Mouse (Mus musculus) neural tube, embryonic 15.5 days (tissue): ENCODE data around the gene Auts2. TPM values are rescaled to one million over a fixed set of nuclear protein-coding genes. Genes with fewer than 3 reads are reported as not detected.

Experiments used
- ATAC-seq: fragments of 200-750 bp; cut with Nextera tagmentation; 2 replicates; pipeline ENCODE4 v1.8.0; 2017; ENCODE audit warnings: mild to moderate bottlenecking, moderate TSS enrichment, moderate library complexity; ENCODE audit not compliant: low FRiP score
- H3K27ac ChIP-seq: fragments of 300-500 bp; sonication (generic); replicated peaks from 2 replicates; pipeline ENCODE4 v1.5.1; 2015; ENCODE audit warnings: mild to moderate bottlenecking, inconsistent platforms
- H3K27me3 ChIP-seq: fragments of 300-500 bp; sonication (generic); replicated peaks from 2 replicates; pipeline ENCODE4 v1.6.1; 2015; ENCODE audit warnings: inconsistent platforms
- H3K36me3 ChIP-seq: fragments of 300-500 bp; sonication (generic); 2 replicates; pipeline ENCODE4 v1.6.1; 2015; ENCODE audit warnings: inconsistent platforms
- H3K4me1 ChIP-seq: fragments of 300-500 bp; sonication (generic); 2 replicates; pipeline ENCODE4 v1.6.1; 2015; ENCODE audit warnings: inconsistent platforms
- H3K4me2 ChIP-seq: fragments of 300-500 bp; sonication (generic); 2 replicates; pipeline ENCODE4 v1.6.1; 2015; ENCODE audit warnings: inconsistent platforms, mild to moderate bottlenecking, moderate library complexity
- H3K4me3 ChIP-seq: fragments of 300-500 bp; sonication (generic); replicated peaks from 2 replicates; pipeline ENCODE4 v1.5.1; 2015; ENCODE audit warnings: mild to moderate bottlenecking, inconsistent platforms
- H3K9ac ChIP-seq: fragments of 300-500 bp; sonication (generic); replicated peaks from 2 replicates; pipeline ENCODE4 v1.6.1; 2015; ENCODE audit warnings: mild to moderate bottlenecking, inconsistent platforms
- H3K9me3 ChIP-seq: fragments of 300-500 bp; sonication (generic); replicated peaks from 2 replicates; pipeline ENCODE4 v1.6.1; 2016; ENCODE audit warnings: inconsistent platforms
- WGBS: fragments of 180-500 bp; shearing (Covaris S2); methylation state at CpG from one replicate; pipeline ENCODE4 v1.1.7; 2015; ENCODE audit warnings: mixed read lengths; 5-methylcytosine and 5-hydroxymethylcytosine counted together
- polyA plus RNA-seq: library from polyadenylated mRNA; unstranded; fragments of >200 nt; fragmentation: Nextera tagmentation; extraction: Ambion mirVana; gene quantifications from 2 replicates; pipeline ENCODE4 v1.2.1, GENCODE M21; 2015

Gene Auts2
- polyA plus RNA-seq, 1 experiment from 2014 or later, result 52.5 TPM

GRCm38 (mm10) chr5:131489846-131490245 is 1053.3 kb downstream of the Auts2 start:
- no peaks in the 10 kb centered on the region for H3K27me3 ChIP-seq
- 93% methylated on average over 7 of the region's 7 CpGs for WGBS

GRCm38 (mm10) chr5:131486527-131486926 is 1056.6 kb downstream of the Auts2 start:
- ATAC-seq, result no peak
- no peaks in the 10 kb centered on the region for H3K27me3 ChIP-seq
- no peaks in the 10 kb centered on the region for H3K9me3 ChIP-seq
- no peak overlapping the region for H3K4me2 ChIP-seq
- WGBS, result 81% methylated on average over 4 of the region's 4 CpGs
- no peak overlapping the region for H3K4me3 ChIP-seq
- H3K9ac ChIP-seq, result no peak overlapping the region
- H3K36me3 ChIP-seq, result no peaks in the 10 kb centered on the region
- peaks cover 26% of the 10 kb centered on the region for H3K4me1 ChIP-seq
- no peak overlapping the region for H3K27ac ChIP-seq

More at GRCm38 (mm10) chr5:131489846-131490245, 1053.3 kb downstream of the Auts2 start:
- no peak overlapping the region for H3K9ac ChIP-seq
- H3K4me1 ChIP-seq, result peaks cover 20% of the 10 kb centered on the region
- H3K36me3 ChIP-seq, result no peaks in the 10 kb centered on the region
- ATAC-seq, result no peak
- H3K4me3 ChIP-seq, result no peak overlapping the region
- no peak overlapping the region for H3K4me2 ChIP-seq
- H3K27ac ChIP-seq, result no peak overlapping the region
- H3K9me3 ChIP-seq, result no peaks in the 10 kb centered on the region

DNA sequence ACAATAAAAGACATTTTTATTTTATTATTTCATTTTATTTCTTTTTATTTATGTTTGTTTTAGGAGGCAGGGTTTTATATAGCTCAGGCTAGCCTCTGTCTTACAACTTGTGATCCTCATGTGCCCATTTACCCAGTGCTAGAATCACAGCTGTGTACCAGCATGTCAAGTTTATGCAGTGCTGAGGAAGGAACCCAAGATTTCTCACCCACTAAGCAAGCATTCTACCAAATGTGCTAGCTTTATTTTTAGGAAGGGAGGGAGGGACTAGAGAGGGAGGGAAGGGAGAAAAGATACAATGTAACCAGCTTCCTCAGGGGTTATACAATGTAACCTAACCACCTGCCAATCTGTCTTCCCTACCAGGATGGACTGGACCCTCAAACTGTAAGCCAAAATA is 1067.9 kb downstream of the Auts2 start:
- Histone ChIP-seq H3K9ac (no peak overlapping the region), H3K4me2 (no peak overlapping the region), H3K27me3 (no peaks in the 10 kb centered on the region), H3K4me1 (no peaks in the 10 kb centered on the region), H3K9me3 (no peaks in the 10 kb centered on the region), H3K4me3 (no peak overlapping the region), H3K36me3 (peaks cover 49% of the 10 kb centered on the region), H3K27ac (no peak overlapping the region)
- ATAC-seq, result no peak

- H3K36me3 ChIP-seq, result peaks cover 46% of the 10 kb centered on the region
Observed at GRCm38 (mm10) chr5:131468609-131469008, 1074.5 kb downstream of the Auts2 start.

GRCm38 (mm10) chr5:131466131-131466530 is 1077.0 kb downstream of the Auts2 start:
- Histone ChIP-seq H3K9me3 (no peaks in the 10 kb centered on the region), H3K4me2 (no peak overlapping the region), H3K36me3 (peaks cover 31% of the 10 kb centered on the region), H3K4me3 (no peak overlapping the region), H3K4me1 (peaks cover 36% of the 10 kb centered on the region), H3K27ac (no peak overlapping the region), H3K9ac (no peak overlapping the region), H3K27me3 (no peaks in the 10 kb centered on the region)
- WGBS, result 75% methylated on average over 9 of the region's 9 CpGs
- ATAC-seq, result no peak

More at GRCm38 (mm10) chr5:131468609-131469008, 1074.5 kb downstream of the Auts2 start:
- H3K27me3 ChIP-seq, result no peaks in the 10 kb centered on the region
- no peak overlapping the region for H3K9ac ChIP-seq
- over 99% methylated on average over 4 of the region's 4 CpGs for WGBS
- no peak overlapping the region for H3K27ac ChIP-seq
- H3K4me3 ChIP-seq, result no peak overlapping the region
- H3K9me3 ChIP-seq, result no peaks in the 10 kb centered on the region
- ATAC-seq, result no peak
- H3K4me1 ChIP-seq, result peaks cover 22% of the 10 kb centered on the region
- no peak overlapping the region for H3K4me2 ChIP-seq

GRCm38 (mm10) chr5:131463402-131463801 is 1079.7 kb downstream of the Auts2 start:
- Histone ChIP-seq H3K4me2 (no peak overlapping the region), H3K27me3 (no peaks in the 10 kb centered on the region), H3K27ac (peak overlapping the region; percentile 69), H3K9ac (no peak overlapping the region), H3K4me3 (no peak overlapping the region), H3K36me3 (peaks cover 43% of the 10 kb centered on the region), H3K9me3 (no peaks in the 10 kb centered on the region), H3K4me1 (peaks cover 39% of the 10 kb centered on the region)
- peak; percentile 75 for ATAC-seq
- 37% methylated on average over 6 of the region's 6 CpGs for WGBS

- no peak overlapping the region for H3K9ac ChIP-seq
- peaks cover 50% of the 10 kb centered on the region for H3K36me3 ChIP-seq
- no peak for ATAC-seq
- no peak overlapping the region for H3K27ac ChIP-seq
- no peak overlapping the region for H3K4me2 ChIP-seq
- no peaks in the 10 kb centered on the region for H3K9me3 ChIP-seq
- H3K4me3 ChIP-seq, result no peak overlapping the region
- no peaks in the 10 kb centered on the region for H3K27me3 ChIP-seq
- WGBS, result 75% methylated on average over 6 of the region's 6 CpGs
- peaks cover 33% of the 10 kb centered on the region for H3K4me1 ChIP-seq
Observed at GRCm38 (mm10) chr5:131459951-131460350, 1083.2 kb downstream of the Auts2 start.

GRCm38 (mm10) chr5:131459549-131459948 is 1083.6 kb downstream of the Auts2 start:
- Histone ChIP-seq H3K4me3 (no peak overlapping the region), H3K4me2 (no peak overlapping the region), H3K4me1 (peaks cover 34% of the 10 kb centered on the region), H3K9ac (no peak overlapping the region), H3K9me3 (no peaks in the 10 kb centered on the region), H3K27ac (no peak overlapping the region), H3K36me3 (peaks cover 47% of the 10 kb centered on the region), H3K27me3 (no peaks in the 10 kb centered on the region)
- ATAC-seq, result no peak
- WGBS, result 80% methylated on average over 2 of the region's 2 CpGs

GRCm38 (mm10) chr5:131458700-131459099 is 1084.4 kb downstream of the Auts2 start:
- 86% methylated on average over 6 of the region's 6 CpGs for WGBS
- Histone ChIP-seq H3K9me3 (no peaks in the 10 kb centered on the region), H3K27me3 (no peaks in the 10 kb centered on the region), H3K4me1 (peaks cover 31% of the 10 kb centered on the region), H3K4me2 (no peak overlapping the region), H3K9ac (no peak overlapping the region), H3K27ac (no peak overlapping the region), H3K4me3 (no peak overlapping the region), H3K36me3 (peaks cover 52% of the 10 kb centered on the region)
- no peak for ATAC-seq

DNA sequence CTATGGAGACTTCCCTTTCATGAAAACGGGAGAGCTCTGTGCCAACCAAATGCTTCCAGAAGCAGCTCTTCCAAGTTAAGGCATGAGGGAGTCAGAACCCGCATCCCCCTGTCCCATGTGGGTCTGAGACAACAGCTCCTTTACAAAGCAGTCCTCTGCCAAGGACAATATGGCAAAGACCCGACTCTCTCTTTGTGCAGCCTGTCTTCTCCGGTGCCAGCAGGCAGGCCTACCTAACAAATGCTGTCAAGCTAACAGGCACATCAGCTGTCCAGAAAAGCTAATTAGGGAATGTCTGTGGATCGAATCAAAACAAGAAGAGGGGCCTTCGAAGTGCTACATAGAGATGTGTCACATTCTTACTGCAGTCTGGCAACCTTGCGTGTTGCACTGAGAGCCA is 1085.1 kb downstream of the Auts2 start:
- Histone ChIP-seq H3K4me3 (no peak overlapping the region), H3K9ac (no peak overlapping the region), H3K27ac (0 out of 2 replicates have a peak overlapping the region, but pooled peaks have one; percentile 41), H3K4me2 (no peak overlapping the region), H3K4me1 (peaks cover 24% of the 10 kb centered on the region), H3K27me3 (no peaks in the 10 kb centered on the region), H3K36me3 (peaks cover 56% of the 10 kb centered on the region), H3K9me3 (no peaks in the 10 kb centered on the region)
- 60% methylated on average over 7 of the region's 7 CpGs for WGBS
- ATAC-seq, result peak; percentile 22; the same call in 1 of the 2 replicates

DNA sequence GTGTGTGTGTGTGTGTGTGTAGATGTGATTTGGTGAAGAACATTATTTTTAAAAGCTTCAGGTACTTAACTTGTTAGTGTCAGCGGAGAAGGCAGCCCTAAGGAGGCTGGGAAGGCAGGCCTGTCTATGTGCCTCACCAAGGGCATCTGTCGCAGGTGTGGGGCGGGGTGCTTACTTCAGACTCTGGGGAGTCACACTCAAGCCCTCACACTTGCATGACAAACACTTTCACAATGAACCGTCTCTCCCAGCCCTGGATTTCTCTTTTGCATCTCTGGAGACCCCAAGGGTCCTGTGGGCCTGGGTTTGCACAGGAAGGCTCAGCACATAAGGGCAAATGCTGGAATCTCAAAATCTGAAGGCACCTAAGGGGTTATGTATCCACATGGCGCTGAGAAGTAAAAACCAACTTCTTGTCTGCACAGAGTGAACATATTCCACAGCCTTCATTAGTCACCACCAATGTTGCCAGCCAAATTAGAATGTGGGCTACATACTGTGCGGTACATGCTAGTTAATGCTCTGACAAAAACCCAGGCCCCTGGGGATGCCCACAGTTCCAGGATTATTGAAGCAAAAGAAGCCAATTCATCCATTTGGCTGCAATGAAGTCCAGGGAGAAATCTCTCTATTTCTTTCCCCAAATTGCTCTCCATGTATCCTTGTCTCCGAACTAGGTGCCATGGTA is 1093.8 kb downstream of the Auts2 start:
- no peak overlapping the region for H3K4me2 ChIP-seq
- no peak overlapping the region; the same call in 1 of the 2 replicates for H3K27ac ChIP-seq
- no peaks in the 10 kb centered on the region for H3K27me3 ChIP-seq
- no peak overlapping the region for H3K9ac ChIP-seq
- WGBS, result 76% methylated on average over 7 of the region's 7 CpGs
- H3K4me3 ChIP-seq, result no peak overlapping the region
- H3K4me1 ChIP-seq, result 0 out of 2 replicates have a peak, but pooled peaks cover 3% of the 10 kb centered on the region
- H3K36me3 ChIP-seq, result peaks cover 86% of the 10 kb centered on the region
- ATAC-seq, result peak; percentile 54; the same call in 1 of the 2 replicates
- H3K9me3 ChIP-seq, result no peaks in the 10 kb centered on the region

DNA sequence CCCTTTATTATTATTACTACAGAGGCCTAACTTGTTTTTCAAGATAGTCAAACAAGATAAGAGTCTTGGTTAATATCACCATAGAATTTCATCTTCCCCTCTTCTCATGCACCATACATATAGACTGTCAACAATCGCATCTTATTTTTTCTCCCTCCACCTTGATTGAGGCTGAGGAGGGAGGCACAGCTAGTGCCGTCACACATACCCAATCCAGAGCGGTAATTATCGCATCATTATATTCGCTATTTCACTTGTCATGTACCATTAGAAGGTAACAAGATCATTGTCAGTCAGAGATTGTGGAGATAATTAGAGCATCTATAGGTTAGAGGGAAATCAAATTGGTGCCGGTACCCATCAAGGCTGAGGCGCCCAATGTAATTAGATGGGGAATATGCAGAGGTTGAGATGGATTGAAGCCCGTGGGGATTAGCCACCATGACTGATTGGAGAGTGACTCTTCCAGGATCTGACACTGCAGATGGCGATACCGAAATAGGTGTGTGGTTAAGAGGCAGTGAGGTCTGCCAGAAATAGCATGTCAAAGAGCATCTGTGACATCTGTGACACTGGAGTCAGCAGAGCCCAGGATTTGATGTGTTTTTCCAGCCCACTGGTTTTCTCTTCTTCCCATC is 1107.8 kb downstream of the Auts2 start:
- no peak overlapping the region for H3K4me3 ChIP-seq
- H3K9me3 ChIP-seq, result no peaks in the 10 kb centered on the region
- H3K27ac ChIP-seq, result peak overlapping the region; percentile 43; the same call in 1 of the 2 replicates
- H3K4me1 ChIP-seq, result peaks cover 7% of the 10 kb centered on the region; the same call in 1 of the 2 replicates
- H3K4me2 ChIP-seq, result no peak overlapping the region
- no peak for ATAC-seq
- WGBS, result 45% methylated on average over 10 of the region's 10 CpGs
- H3K27me3 ChIP-seq, result no peaks in the 10 kb centered on the region
- peaks cover 15% of the 10 kb centered on the region for H3K36me3 ChIP-seq
- H3K9ac ChIP-seq, result no peak overlapping the region
